Mouse (Mus musculus) lung, embryonic 15.5 days (tissue): Measurements from ENCODE around the gene Tfeb. TPM values are rescaled to one million over a fixed set of nuclear protein-coding genes. Genes with fewer than 3 reads are reported as not detected.

Source experiments
- ATAC-seq: fragments of 200-750 bp; cut with Nextera tagmentation; 2 replicates; pipeline ENCODE4 v1.8.0; 2017; ENCODE audit warnings: moderate number of reproducible peaks, borderline replicate concordance; ENCODE audit not compliant: low FRiP score, low TSS enrichment; ENCODE audit errors: extremely low read depth
- H3K27ac ChIP-seq: fragments of 300-500 bp; sonication (generic); 2 replicates; pipeline ENCODE4 v1.5.1; 2015; ENCODE audit warnings: moderate library complexity, mild to moderate bottlenecking, inconsistent platforms
- H3K27me3 ChIP-seq: fragments of 300-500 bp; sonication (generic); 2 replicates; pipeline ENCODE4 v1.6.1; 2015; ENCODE audit warnings: inconsistent platforms
- H3K36me3 ChIP-seq: fragments of 300-500 bp; sonication (generic); 2 replicates; pipeline ENCODE4 v1.6.1; 2015; ENCODE audit warnings: inconsistent platforms
- H3K4me1 ChIP-seq: fragments of 300-500 bp; sonication (generic); 2 replicates; pipeline ENCODE4 v1.6.1; 2015; ENCODE audit warnings: inconsistent platforms
- H3K4me2 ChIP-seq: fragments of 300-500 bp; sonication (generic); 2 replicates; pipeline ENCODE4 v1.6.1; 2015; ENCODE audit warnings: inconsistent platforms, mild to moderate bottlenecking, moderate library complexity
- H3K4me3 ChIP-seq: fragments of 300-500 bp; sonication (generic); 2 replicates; pipeline ENCODE4 v1.5.1; 2015; ENCODE audit warnings: mild to moderate bottlenecking, inconsistent platforms
- H3K9ac ChIP-seq: fragments of 300-500 bp; sonication (generic); 2 replicates; pipeline ENCODE4 v1.6.1; 2015; ENCODE audit warnings: inconsistent platforms
- H3K9me3 ChIP-seq: fragments of 300-500 bp; sonication (generic); 2 replicates; pipeline ENCODE4 v1.6.1; 2016; ENCODE audit warnings: inconsistent platforms
- WGBS: fragments of 180-500 bp; shearing (Covaris S2); methylation state at CpG from one replicate; pipeline ENCODE4 v1.1.7; 2015; 5-methylcytosine and 5-hydroxymethylcytosine counted together
- polyA plus RNA-seq: library from polyadenylated mRNA; unstranded; fragments of >200 nt; fragmentation: Nextera tagmentation; extraction: Ambion mirVana; gene quantifications from 2 replicates; pipeline ENCODE4 v1.2.1, GENCODE M21; 2015

Tfeb gene
- polyA plus RNA-seq, 1 experiment from 2014 or later = 14.7 TPM

DNA sequence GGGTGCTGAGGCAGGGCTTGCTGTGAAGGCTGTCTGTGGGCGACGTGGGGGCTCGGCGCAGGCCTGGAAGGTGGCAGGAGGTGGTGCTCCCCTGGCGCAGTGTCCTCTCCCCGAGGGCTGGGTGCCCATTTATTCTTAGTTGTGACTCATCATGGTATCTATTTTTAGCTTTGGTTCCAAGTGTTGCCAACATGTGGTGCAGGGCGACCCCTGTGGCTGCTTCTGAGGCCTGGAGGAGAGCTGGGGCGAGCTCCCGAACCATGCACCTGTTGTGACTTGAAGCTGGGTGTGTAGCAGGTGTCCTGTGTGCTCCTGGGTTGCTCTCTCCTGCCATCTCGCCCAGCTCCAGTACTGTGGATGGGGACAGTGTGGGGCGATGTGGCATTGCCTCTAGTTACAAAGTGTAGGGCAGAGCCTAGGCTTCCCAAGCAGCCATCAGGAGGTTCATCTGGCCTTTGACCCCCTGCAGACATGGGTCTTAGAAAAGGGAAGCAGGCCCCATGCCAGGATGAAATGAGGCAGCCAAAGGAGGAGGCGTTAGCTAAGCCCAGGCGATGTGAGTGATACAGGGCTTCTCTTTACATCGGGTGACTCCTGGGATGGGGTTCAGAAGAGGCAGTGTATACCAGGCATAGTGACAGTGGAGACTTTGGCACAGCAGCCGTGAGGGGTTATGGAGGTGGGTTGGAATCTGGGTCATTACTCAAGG, 23.0 kb downstream of the Tfeb start:
- H3K36me3 ChIP-seq = no peaks in the 10 kb centered on the region
- 72% methylated on average over 15 of the region's 15 CpGs for WGBS
- no peak overlapping the region for H3K9ac ChIP-seq
- no peaks in the 10 kb centered on the region for H3K27me3 ChIP-seq
- ATAC-seq = no peak
- no peaks in the 10 kb centered on the region for H3K9me3 ChIP-seq
- no peak overlapping the region for H3K27ac ChIP-seq
- H3K4me1 ChIP-seq = peaks cover 27% of the 10 kb centered on the region
- H3K4me2 ChIP-seq = no peak overlapping the region
- H3K4me3 ChIP-seq = no peak overlapping the region

DNA sequence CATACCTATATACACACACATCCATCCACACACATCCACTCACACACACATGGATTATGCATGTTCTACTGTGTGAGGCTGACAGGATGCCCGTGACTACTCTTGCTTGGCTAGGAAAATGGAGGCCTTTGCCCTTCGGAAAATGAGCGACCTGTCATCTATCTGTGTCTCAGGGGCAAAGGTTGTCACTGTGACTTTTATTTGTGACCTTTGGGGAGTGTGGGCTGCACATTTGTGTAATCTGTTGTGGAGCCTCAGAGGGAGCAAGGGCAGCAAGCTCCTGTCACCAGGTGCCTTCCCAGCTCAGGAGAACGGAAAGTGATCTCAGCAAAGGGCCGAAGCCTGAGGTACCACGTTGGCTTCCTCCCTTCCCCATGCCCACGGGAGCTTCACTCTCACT, 25.2 kb downstream of the Tfeb start:
- ATAC-seq = no peak
- Histone ChIP-seq H3K9me3 (no peaks in the 10 kb centered on the region), H3K27me3 (no peaks in the 10 kb centered on the region), H3K36me3 (no peaks in the 10 kb centered on the region), H3K27ac (no peak overlapping the region), H3K4me2 (no peak overlapping the region), H3K4me3 (no peak overlapping the region), H3K4me1 (peaks cover 27% of the 10 kb centered on the region), H3K9ac (no peak overlapping the region)
- WGBS = 75% methylated on average over 7 of the region's 7 CpGs

DNA sequence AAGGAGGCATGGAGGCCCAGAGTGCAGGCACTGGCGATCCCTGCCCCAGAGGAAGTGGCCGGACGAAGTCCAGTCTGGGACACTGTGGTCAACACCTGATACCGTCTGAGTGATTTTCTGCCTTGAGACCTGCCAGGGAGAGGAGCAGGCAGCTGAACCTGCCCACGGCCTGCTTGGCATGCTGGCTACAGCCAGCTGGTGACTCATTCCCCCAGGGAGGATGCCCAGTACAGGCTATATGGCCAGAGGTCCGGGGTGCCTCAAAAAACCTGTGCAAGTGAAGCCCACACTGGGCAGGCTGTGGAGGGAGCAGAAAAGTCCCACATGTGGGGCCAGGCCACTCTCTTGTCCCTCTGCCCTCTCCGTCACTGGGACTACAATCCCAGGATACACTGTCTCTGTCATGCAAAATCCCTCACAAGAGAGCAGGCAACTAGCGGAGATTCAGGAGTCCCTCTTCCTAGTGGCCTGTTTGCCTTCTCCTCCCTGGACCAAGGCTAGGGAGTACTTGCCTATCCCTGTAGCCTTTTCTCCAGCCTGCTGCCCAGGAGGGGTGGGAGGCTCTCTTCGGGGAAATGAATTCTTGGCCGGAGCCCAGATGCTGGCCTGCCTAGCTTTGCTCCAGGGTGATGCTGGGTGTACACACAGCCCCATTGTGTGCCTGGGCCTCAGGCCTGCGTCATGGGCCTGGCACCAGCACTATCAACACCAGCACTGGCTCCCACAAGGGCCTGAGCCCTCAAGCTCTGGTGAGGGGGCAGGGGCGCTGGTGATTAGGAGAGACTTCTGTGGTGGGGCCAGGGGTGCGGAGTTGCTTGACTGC, 25.9 kb downstream of the Tfeb start:
- 59% methylated on average over 13 of the region's 13 CpGs for WGBS
- Histone ChIP-seq H3K9me3 (no peaks in the 10 kb centered on the region), H3K4me1 (peaks cover 27% of the 10 kb centered on the region), H3K4me2 (no peak overlapping the region), H3K9ac (no peak overlapping the region), H3K4me3 (no peak overlapping the region), H3K36me3 (no peaks in the 10 kb centered on the region), H3K27me3 (no peaks in the 10 kb centered on the region), H3K27ac (peak overlapping the region; percentile 79)
- ATAC-seq = peak; percentile 84

DNA sequence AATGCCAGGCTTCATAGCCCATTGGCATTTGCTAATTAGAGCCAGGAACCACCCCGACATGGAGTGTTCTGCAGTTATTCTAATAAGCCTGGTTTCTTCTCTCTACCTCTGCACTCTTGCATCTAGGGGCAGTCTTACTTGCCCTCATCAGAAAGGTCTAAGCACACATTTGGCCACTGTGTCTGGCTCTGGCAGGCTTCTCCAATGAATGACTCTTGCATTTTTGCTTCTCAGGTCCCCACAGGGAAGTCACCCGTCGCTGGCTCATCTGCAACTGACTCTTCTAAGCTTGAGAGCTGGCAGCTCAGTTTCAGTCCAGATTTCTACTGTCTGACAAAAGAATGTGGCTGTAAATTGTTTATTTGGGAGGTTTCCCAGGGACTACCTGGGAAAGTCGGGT, 29.2 kb downstream of the Tfeb start:
- WGBS = 69% methylated on average over 4 of the region's 4 CpGs
- no peak for ATAC-seq
- Histone ChIP-seq H3K27ac (no peak overlapping the region), H3K27me3 (no peaks in the 10 kb centered on the region; the same call in 1 of the 2 replicates), H3K9ac (no peak overlapping the region), H3K4me3 (no peak overlapping the region), H3K4me1 (peaks cover 18% of the 10 kb centered on the region), H3K9me3 (no peaks in the 10 kb centered on the region), H3K4me2 (no peak overlapping the region), H3K36me3 (no peaks in the 10 kb centered on the region)

DNA sequence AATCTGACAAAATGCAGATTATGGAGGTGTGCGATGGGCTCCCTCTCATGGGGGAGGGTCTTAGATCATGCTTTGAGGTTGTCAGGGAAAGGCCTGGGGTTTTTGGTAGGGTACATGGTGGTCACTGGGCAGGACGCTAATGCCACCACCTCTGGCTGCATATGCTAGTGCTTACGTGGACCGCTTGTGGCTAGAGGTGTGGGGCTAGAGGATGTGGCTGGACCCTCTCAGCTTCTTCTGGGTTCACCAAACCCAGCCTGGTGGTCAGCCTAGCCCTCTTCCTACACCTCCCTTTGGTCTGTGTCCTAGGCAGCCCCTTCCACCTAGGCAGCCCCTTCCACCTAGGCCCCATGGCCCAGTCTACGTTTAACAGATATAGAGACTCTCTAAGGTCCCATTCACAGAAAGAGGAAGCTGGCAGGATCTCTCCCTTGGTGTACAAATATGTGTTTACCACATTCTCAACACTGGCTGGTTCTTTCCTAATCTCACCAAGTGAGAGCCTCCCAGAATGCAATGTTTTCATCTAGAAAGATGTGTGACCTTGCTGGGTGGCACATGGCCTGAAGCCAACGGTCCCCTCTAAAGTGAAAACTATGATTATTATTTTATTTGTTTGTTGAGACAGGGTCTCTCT, 29.7 kb downstream of the Tfeb start:
- H3K27me3 ChIP-seq = no peaks in the 10 kb centered on the region; the same call in 1 of the 2 replicates
- no peak overlapping the region for H3K4me3 ChIP-seq
- 84% methylated on average over 6 of the region's 6 CpGs for WGBS
- H3K4me2 ChIP-seq = no peak overlapping the region
- no peaks in the 10 kb centered on the region for H3K9me3 ChIP-seq
- no peak overlapping the region for H3K9ac ChIP-seq
- H3K4me1 ChIP-seq = peaks cover 18% of the 10 kb centered on the region
- H3K36me3 ChIP-seq = no peaks in the 10 kb centered on the region
- H3K27ac ChIP-seq = no peak overlapping the region
- ATAC-seq = no peak

DNA sequence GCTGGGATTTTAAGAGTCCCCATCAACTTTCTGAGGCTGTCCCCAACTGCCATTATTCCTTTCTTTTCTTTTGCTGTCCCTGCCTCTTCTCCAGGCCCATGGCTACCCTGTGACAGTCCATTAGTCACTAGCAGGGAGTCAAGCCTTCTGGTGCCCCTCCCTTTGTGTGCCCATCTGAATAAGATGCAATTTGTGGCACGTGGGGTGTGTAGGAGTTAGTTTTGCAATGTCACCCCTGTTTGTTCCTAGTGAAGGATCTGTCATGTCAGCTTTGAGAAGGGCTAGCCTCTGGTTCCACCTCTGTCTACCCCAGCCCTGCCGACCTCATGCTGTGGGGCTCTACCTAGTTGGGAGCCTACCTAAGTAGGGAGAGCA, 30.2 kb downstream of the Tfeb start:
- H3K9me3 ChIP-seq = no peaks in the 10 kb centered on the region
- H3K27ac ChIP-seq = no peak overlapping the region
- no peak for ATAC-seq
- H3K27me3 ChIP-seq = no peaks in the 10 kb centered on the region; the same call in 1 of the 2 replicates
- no peak overlapping the region for H3K4me2 ChIP-seq
- H3K36me3 ChIP-seq = no peaks in the 10 kb centered on the region
- peaks cover 18% of the 10 kb centered on the region for H3K4me1 ChIP-seq
- no peak overlapping the region for H3K9ac ChIP-seq
- H3K4me3 ChIP-seq = no peak overlapping the region
- 64% methylated on average over 2 of the region's 2 CpGs for WGBS

DNA sequence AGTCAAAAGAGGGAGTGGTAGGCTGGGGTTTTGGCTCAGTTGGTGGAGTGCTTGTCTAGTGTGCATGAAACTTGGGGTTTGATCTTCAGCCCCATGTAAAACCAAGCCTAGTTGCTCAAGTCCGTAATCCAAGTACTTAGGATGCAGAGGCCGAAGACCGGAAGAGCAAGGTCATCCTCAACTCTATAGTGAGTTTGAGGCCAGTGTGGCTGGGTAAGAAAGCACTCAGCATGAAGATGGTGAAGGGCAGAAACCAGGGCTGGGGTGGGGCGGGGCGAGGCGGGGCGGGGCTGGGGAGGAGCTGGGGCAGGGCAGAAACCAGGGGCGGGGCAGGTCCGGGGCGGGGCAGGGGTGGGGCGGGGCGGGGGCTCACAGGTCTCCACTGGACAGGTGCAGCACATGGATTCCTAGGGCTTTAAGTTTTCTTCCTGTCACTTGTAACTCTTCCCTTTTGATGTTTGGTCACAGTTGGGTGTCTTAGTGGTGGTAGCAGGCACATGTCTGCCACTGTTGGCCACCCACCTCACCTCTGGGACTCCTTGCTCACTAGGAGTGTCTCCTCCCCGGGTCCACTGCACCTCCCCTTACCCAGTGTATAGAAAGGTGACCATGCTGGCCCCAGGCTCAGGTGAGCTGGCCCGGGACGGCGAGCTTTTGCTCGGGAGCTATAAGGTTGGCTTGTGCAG, 30.8 kb downstream of the Tfeb start:
- Histone ChIP-seq H3K36me3 (no peaks in the 10 kb centered on the region), H3K4me2 (no peak overlapping the region), H3K4me3 (no peak overlapping the region), H3K27ac (no peak overlapping the region), H3K4me1 (peaks cover 12% of the 10 kb centered on the region), H3K9ac (no peak overlapping the region), H3K27me3 (no peaks in the 10 kb centered on the region; the same call in 1 of the 2 replicates), H3K9me3 (no peaks in the 10 kb centered on the region)
- WGBS = 63% methylated on average over 8 of the region's 17 CpGs
- ATAC-seq = no peak

DNA sequence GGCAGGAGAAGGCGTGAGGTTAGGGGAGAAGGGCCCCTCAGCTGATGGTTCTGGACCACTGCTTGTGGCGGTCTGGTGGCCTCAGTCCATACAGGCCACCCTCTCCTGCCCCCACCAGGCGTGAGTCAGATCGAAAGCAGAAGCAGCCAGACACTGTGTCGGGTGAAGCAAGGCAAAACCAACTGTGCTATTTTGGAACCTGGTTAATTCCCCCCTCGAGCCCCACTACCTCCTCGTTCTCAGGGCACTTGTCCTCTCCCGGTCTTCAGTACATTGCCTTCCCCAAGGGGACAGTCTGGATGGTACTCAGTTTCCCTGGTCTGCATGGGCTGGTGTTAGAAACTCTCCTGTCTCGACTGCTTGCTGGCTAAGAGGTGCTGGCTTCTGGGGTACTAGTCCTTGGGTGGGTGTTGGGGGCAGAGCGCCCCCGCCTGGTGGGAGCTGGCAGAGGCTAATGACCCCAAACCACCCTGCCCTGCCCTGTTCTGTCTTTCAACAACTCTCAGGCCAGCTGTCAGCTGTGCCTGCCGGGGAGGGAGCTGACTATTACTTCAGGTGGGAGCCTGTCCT, 32.0 kb downstream of the Tfeb start:
- no peaks in the 10 kb centered on the region for H3K9me3 ChIP-seq
- H3K4me2 ChIP-seq = no peak overlapping the region
- ATAC-seq = 0 out of 2 replicates have a peak, but pooled peaks have one; percentile 25

DNA sequence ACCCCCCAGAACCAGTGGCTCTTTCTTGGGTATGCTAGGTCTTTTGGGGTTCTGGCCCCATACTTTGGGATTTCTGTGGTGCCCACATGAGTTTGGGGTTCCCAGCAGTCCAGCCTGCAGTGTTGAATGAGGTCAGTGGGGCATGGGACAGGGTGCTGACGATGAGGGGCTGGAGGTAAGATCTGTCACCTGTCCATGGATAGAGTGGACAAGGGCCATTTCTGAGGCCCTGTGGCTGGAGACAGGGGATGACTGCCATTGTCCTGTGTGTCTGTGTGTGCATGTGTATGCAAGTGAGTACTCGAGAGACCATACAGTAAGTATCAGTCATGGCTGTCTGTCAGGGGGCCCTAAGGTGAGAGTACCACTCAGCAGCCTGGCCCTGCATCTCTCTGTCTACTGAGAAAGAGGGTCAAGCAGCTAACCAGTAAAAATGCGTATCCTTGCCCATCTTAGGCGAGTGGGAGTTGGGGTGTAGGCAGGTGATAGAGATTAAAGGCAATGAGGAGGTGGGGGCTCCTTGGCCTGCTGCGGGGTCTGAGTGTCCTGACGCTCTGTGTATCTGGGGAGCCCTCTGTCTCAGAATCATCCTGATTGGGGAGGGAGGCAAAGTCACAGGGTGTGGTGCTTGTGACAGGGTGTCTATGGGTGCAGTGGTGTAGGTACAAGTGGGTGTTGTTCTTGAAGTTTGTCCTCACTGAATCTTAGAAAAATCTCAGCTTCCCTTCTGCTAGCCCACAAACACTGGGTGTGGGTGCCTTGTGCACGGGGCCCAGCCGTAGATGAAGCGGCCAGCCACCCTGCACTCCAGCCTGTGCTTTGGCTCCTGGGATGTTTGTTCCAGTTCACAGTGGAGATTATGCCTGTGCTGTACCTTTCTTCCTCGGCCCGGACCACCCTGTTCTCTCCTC, 32.8 kb downstream of the Tfeb start:
- no peaks in the 10 kb centered on the region for H3K36me3 ChIP-seq
- no peak overlapping the region for H3K27ac ChIP-seq
- no peaks in the 10 kb centered on the region; the same call in 1 of the 2 replicates for H3K27me3 ChIP-seq
- ATAC-seq = no peak
- H3K9me3 ChIP-seq = no peaks in the 10 kb centered on the region
- no peak overlapping the region for H3K4me3 ChIP-seq
- no peak overlapping the region for H3K4me2 ChIP-seq
- H3K4me1 ChIP-seq = no peaks in the 10 kb centered on the region
- WGBS = 71% methylated on average over 11 of the region's 11 CpGs
- H3K9ac ChIP-seq = no peak overlapping the region

More for the DNA sequence above, 32.0 kb downstream of the Tfeb start:
- Histone ChIP-seq H3K4me1 (peaks cover under 1% of the 10 kb centered on the region; the same call in 1 of the 2 replicates), H3K9ac (no peak overlapping the region), H3K4me3 (no peak overlapping the region), H3K36me3 (no peaks in the 10 kb centered on the region), H3K27ac (no peak overlapping the region), H3K27me3 (no peaks in the 10 kb centered on the region; the same call in 1 of the 2 replicates)
- 41% methylated on average over 12 of the region's 12 CpGs for WGBS

DNA sequence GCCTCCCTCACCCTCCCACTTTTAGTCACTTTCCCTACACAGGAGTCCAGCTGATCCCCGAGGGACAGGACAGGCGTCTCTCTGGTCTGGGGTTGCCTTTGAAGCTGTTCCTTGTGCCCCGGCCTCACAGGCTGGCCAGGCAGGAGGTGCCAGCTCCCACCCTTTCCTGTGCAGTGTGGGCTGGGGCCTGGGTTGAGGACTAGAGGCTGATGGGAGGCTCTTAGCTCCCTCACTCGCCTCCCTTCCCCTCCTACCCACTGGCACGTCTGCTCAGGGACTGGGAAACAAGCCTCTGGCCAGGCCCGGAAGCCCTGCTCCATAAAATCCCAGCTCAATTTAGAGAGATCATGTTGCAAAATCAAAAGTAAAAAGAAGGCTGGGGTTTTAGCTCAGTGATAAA, 36.8 kb downstream of the Tfeb start:
- ATAC-seq = no peak
- no peak overlapping the region for H3K27ac ChIP-seq
- 42% methylated on average over 6 of the region's 6 CpGs for WGBS

More for the DNA sequence above, 36.8 kb downstream of the Tfeb start:
- Histone ChIP-seq H3K4me3 (no peak overlapping the region), H3K9ac (no peak overlapping the region), H3K9me3 (no peaks in the 10 kb centered on the region), H3K4me1 (no peaks in the 10 kb centered on the region), H3K36me3 (no peaks in the 10 kb centered on the region), H3K4me2 (no peak overlapping the region), H3K27me3 (no peaks in the 10 kb centered on the region)
